Mouse (Mus musculus) spleen, adult 2 months (tissue): ENCODE measurements around the gene 2310034C09Rik. TPM values are rescaled to one million over a fixed set of nuclear protein-coding genes. Genes with fewer than 3 reads are reported as not detected.
"Not testable (repeated sequence)": the region's sequence is repeated elsewhere in the genome, so short reads cannot be mapped to it uniquely, and the experiment has no call there.

Experiments used
- DNase-seq, 2 experiments: peaks; one replicate each; pipeline versions ENCODE4 v3.0.0 to v3.0.0-alpha.2; 2012 to 2021; ENCODE audit warnings: low spot score in 2 of 2, low read depth in 1 of 2
- H3K27ac ChIP-seq: fragments of 200-500 bp; 2 replicates; pipeline ENCODE4 v1.5.1; 2012; ENCODE audit warnings: low read length, inconsistent platforms; ENCODE audit not compliant: insufficient read depth
- H3K27me3 ChIP-seq: fragments of 200-500 bp; 2 replicates; pipeline ENCODE4 v1.6.1; 2012; ENCODE audit warnings: mild to moderate bottlenecking, moderate library complexity, low read length, inconsistent platforms; ENCODE audit not compliant: control insufficient read depth, insufficient read depth
- H3K36me3 ChIP-seq: fragments of 200-500 bp; 2 replicates; pipeline ENCODE4 v1.6.1; 2012; ENCODE audit warnings: mild to moderate bottlenecking, low read length, inconsistent platforms; ENCODE audit not compliant: control insufficient read depth, insufficient read depth
- H3K4me1 ChIP-seq: fragments of 200-500 bp; 2 replicates; pipeline ENCODE4 v1.6.1; 2011; ENCODE audit warnings: inconsistent platforms; ENCODE audit not compliant: control insufficient read depth, insufficient read depth, insufficient read length
- H3K4me3 ChIP-seq: fragments of 200-500 bp; 2 replicates; pipeline ENCODE4 v1.5.1; 2011; ENCODE audit warnings: mild to moderate bottlenecking, inconsistent platforms; ENCODE audit not compliant: insufficient read depth, insufficient read length; ENCODE audit errors: extremely low read depth
- CTCF ChIP-seq: fragments of 200-500 bp; IDR thresholded peaks from 2 replicates; pipeline ENCODE4 v1.5.1; 2011; ENCODE audit warnings: mild to moderate bottlenecking, inconsistent platforms; ENCODE audit not compliant: insufficient read depth, insufficient read length, insufficient replicate concordance; ENCODE audit errors: extremely low read depth
- POLR2A ChIP-seq: fragments of 200-500 bp; IDR thresholded peaks from 2 replicates; pipeline ENCODE4 v1.6.1; 2011; ENCODE audit warnings: low read depth, low read length, inconsistent platforms
- WGBS: fragments of 180-500 bp; shearing (Covaris S2); methylation state at CpG from one replicate; pipeline ENCODE4 v1.1.7; 2018; 5-methylcytosine and 5-hydroxymethylcytosine counted together
- polyA plus RNA-seq: library from polyadenylated mRNA; depleted of rRNA; stranded (reverse); fragments of >200 nt; gene quantifications from 2 replicates; pipeline ENCODE4 v1.2.3, GENCODE M21; 2012; rRNA removed

2310034C09Rik gene
- polyA plus RNA-seq = not detected in 2 replicates

DNA sequence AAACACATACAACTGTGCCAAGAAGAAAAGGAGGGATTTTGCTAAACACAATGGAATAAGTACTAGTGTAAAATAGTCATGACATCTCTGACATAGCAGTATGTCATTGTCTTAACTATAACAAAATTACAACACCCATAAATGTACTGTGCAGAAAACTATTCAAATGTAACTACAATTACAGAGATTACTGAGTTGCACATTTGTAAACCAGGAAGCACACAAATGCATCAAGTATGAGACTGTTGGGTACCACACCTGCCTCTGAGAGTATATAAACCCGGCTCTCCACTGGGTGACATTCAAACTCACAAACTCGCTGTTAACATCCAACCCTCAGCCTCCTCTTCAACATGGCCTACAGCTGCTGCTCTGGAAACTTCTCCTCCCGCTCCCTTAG is at the start of gene 2310034C09Rik:
Gene 2310034C09Rik, plus strand, starts transcription at position 301 of the 400 bp plus-strand sequence.
- not testable (repeated sequence) for DNase-seq
- WGBS = 92% methylated on average over 3 of the region's 3 CpGs

GRCm38 (mm10) chr16:88710757-88711156 is 47.9 kb upstream of the 2310034C09Rik start:
- TF ChIP-seq POLR2A = no peak
- no peak for TF ChIP-seq CTCF
- no peaks in the 10 kb centered on the region for H3K27me3 ChIP-seq
- DNase-seq = no peak
- no peaks in the 10 kb centered on the region for H3K36me3 ChIP-seq
- WGBS = 69% methylated on average over 4 of the region's 4 CpGs
- H3K4me3 ChIP-seq = no peak overlapping the region
- no peak overlapping the region for H3K27ac ChIP-seq
- no peaks in the 10 kb centered on the region for H3K4me1 ChIP-seq

More for the DNA sequence above, at the start of gene 2310034C09Rik:
- not testable (repeated sequence) for H3K36me3 ChIP-seq, H3K27me3 ChIP-seq, H3K27ac ChIP-seq, H3K4me3 ChIP-seq, H3K4me1 ChIP-seq

DNA sequence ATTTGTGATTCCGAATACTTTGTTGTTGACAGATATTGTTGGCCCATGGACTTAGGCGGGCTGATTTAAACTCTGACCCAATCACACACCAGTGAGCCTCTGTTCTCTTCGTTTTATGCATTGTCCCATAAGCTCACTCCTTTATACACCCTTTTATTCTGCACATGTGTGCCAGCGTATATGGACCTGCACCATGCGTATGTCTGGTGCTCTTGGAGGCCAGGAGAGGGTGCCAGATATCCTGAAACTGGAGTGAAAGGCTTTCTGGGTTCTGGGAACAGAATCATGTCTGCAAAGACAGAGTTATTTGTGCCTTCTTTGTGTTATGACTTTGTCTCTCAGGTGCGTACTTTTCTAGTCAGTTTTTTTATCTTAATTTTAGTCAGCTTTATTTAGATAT is 47.4 kb upstream of the 2310034C09Rik start:
- no peaks in the 10 kb centered on the region for H3K4me1 ChIP-seq
- 86% methylated on average over 6 of the region's 6 CpGs for WGBS
- H3K4me3 ChIP-seq = no peak overlapping the region
- H3K27ac ChIP-seq = no peak overlapping the region
- no peaks in the 10 kb centered on the region for H3K36me3 ChIP-seq
- TF ChIP-seq POLR2A (no peak), CTCF (no peak)
- H3K27me3 ChIP-seq = no peaks in the 10 kb centered on the region
- DNase-seq = no peak

GRCm38 (mm10) chr16:88716549-88716948 is 42.1 kb upstream of the 2310034C09Rik start:
- no peak for TF ChIP-seq CTCF
- no peak for TF ChIP-seq POLR2A
- Histone ChIP-seq H3K27me3 (no peaks in the 10 kb centered on the region), H3K4me3 (no peak overlapping the region), H3K27ac (no peak overlapping the region), H3K4me1 (no peaks in the 10 kb centered on the region), H3K36me3 (no peaks in the 10 kb centered on the region)
- DNase-seq = no peak

DNA sequence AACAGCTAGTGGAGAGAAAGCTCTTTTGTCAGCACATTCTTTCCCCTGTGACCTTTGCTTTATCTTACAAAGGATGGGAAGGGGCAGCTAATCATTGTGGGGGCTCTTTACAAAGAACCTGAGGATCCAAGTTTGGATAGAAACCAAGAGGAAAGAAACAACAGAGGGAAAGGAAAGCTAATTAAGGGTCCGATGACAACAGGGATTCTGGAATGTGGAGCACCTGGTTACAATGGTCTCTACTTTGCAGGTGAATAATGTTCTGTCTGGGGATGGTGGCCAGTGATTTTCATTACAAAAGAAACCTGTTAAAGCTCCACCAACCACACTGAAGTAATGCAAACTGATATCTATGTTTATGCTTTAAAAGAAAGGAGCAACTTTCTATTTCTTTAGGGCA is 38.6 kb upstream of the 2310034C09Rik start:
- 57% methylated on average over 1 of the region's 1 CpGs for WGBS
- no peak for DNase-seq
- no peaks in the 10 kb centered on the region for H3K4me1 ChIP-seq
- H3K36me3 ChIP-seq = no peaks in the 10 kb centered on the region
- H3K4me3 ChIP-seq = no peak overlapping the region
- H3K27ac ChIP-seq = no peak overlapping the region
- no peaks in the 10 kb centered on the region for H3K27me3 ChIP-seq
- TF ChIP-seq CTCF = no peak
- no peak for TF ChIP-seq POLR2A

DNA sequence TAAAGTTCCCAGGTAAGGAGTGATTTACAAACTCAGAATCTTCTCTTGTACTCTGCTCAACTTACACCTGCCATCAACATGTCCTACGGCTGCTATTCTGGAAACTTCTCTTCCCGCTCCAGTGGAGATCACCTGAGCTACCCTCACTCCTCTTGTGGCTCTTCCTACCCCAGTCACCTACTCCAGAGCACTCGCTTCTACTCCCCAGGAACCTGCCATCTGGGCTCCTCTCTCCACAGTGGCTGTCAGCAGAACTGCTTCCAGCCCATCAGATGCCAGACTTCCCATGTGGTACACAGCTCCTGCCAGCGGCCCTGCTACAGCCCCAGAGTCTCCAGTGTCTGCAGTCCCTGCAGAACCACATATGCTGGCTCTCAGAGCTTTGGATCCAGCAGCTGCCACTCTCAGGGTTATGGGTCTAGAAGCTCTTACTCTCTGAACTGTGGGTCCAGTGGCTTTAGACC is 29.8 kb upstream of the 2310034C09Rik start, which contains the start of gene Krtap13-1:
Gene Krtap13-1, plus strand, starts transcription at position 51 of the 464 bp plus-strand sequence.
- Histone ChIP-seq H3K27ac (no peak within 1 kb of the TSS), H3K36me3 (no peaks in the 10 kb centered on the region), H3K4me3 (no peak within 1 kb of the TSS), H3K4me1 (no peaks in the 10 kb centered on the region), H3K27me3 (no peaks in the 10 kb centered on the region)
- 78% methylated on average over 4 of the region's 4 CpGs for WGBS
- DNase-seq = no peak
- TF ChIP-seq POLR2A (no peak), CTCF (no peak)

DNA sequence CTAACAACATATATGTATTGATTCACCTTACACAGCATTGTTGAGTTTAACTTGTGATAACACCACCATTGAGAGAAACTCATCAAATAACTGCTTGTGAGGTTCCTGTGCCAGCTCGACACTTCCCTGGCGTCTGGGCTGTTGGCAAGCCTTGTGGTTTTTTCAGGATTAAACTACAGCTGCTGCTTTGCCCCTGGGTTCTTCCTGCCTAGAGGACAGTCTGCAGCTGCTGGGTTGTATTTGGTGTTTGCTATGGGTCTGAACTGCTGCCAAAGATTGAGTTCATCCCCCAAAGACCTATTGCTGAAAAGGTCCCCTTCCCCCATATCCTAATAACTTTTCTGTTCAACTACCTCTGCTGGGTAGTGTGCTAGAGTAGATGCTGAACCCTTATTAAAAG is 23.3 kb upstream of the 2310034C09Rik start:
- H3K27me3 ChIP-seq = no peaks in the 10 kb centered on the region
- H3K27ac ChIP-seq = no peak overlapping the region
- no peak for TF ChIP-seq POLR2A
- TF ChIP-seq CTCF = no peak
- no peak for DNase-seq
- H3K4me3 ChIP-seq = no peak overlapping the region
- H3K4me1 ChIP-seq = no peaks in the 10 kb centered on the region
- WGBS = 29% methylated on average over 2 of the region's 2 CpGs
- H3K36me3 ChIP-seq = no peaks in the 10 kb centered on the region
